Mouse (Mus musculus) hindbrain, embryonic 13.5 days (tissue): ENCODE results near the gene Tmbim6. TPM values are rescaled to one million over a fixed set of nuclear protein-coding genes. Genes with fewer than 3 reads are reported as not detected.

Experiments
- polyA plus RNA-seq: library from polyadenylated mRNA; unstranded; fragments of >200 nt; fragmentation: Nextera tagmentation; extraction: Ambion mirVana; gene quantifications from 2 replicates; pipeline ENCODE4 v1.2.1, GENCODE M21; 2015

Gene Tmbim6
- polyA plus RNA-seq, 1 experiment from 2014 or later, result 257 TPM

Other genes with a start within 250 kb of the Tmbim6 start
- 0.52 and 0.91 TPM in 2 replicates for gene Kcnh3, start 168.0 kb upstream of the Tmbim6 start, polyA plus RNA-seq
- 195 and 208 TPM in 2 replicates for gene Mcrs1, start 140.9 kb upstream of the Tmbim6 start, polyA plus RNA-seq
- 116 and 124 TPM in 2 replicates for gene Prpf40b, start 97.8 kb upstream of the Tmbim6 start, polyA plus RNA-seq
- 0.47 and 0.69 TPM in 2 replicates for gene Fam186b, start 97.0 kb upstream of the Tmbim6 start, polyA plus RNA-seq
- gene Fmnl3, start 22.4 kb upstream of the Tmbim6 start, polyA plus RNA-seq, result 8.2 and 8.8 TPM in 2 replicates
- gene Nckap5l, start 64.9 kb downstream of the Tmbim6 start, polyA plus RNA-seq, result 12.3 and 13.6 TPM in 2 replicates
- gene Bcdin3d, start 81.8 kb downstream of the Tmbim6 start, polyA plus RNA-seq, result 22.6 and 23.4 TPM in 2 replicates
- 16.5 and 16.6 TPM in 2 replicates for gene Faim2, start 135.3 kb downstream of the Tmbim6 start, polyA plus RNA-seq
- not detected in 2 replicates for gene Aqp2, start 186.2 kb downstream of the Tmbim6 start, polyA plus RNA-seq
- 2.1 and 2.5 TPM in 2 replicates for gene Aqp5, start 197.9 kb downstream of the Tmbim6 start, polyA plus RNA-seq
- gene Aqp6, start 208.5 kb downstream of the Tmbim6 start, polyA plus RNA-seq, result 2.6 and 3.2 TPM in 2 replicates